Mouse (Mus musculus) hematopoietic stem cell, adult 5-6 weeks (primary cell): ENCODE measurements around the gene Snx30. TPM values are rescaled to one million over a fixed set of nuclear protein-coding genes. Genes with fewer than 3 reads are reported as not detected.

ENCODE experiments used
- ATAC-seq, 2 experiments: fragments of 125-278 bp in 1 of 2; replicated peaks in 1 of 2; 2 replicates each; pipeline ENCODE4 v1.8.0; 2016 to 2017; ENCODE audit warnings: inconsistent platforms in 2 of 2, mild to moderate bottlenecking in 2 of 2, moderate number of reproducible peaks in 2 of 2, low read depth in 1 of 2, moderate TSS enrichment in 1 of 2; ENCODE audit not compliant: low FRiP score in 2 of 2, poor library complexity in 2 of 2, severe bottlenecking in 2 of 2, insufficient read depth in 1 of 2, low TSS enrichment in 1 of 2
- total RNA-seq: library from RNA; stranded (forward); fragments of 172-1452, 232-1000 nt; gene quantifications from 2 replicates; pipeline ENCODE4 v1.2.3, GENCODE M21; 2017

Gene Snx30
- total RNA-seq, 1 experiment from 2014 or later: 42.3 TPM

- no peak for ATAC-seq
These were observed 103.1 kb downstream of the Snx30 start for GRCm38 (mm10) chr4:59908785-59909184.

- ATAC-seq: 0 out of 4 replicates have a peak, but pooled peaks of 1 of the 2 experiments have one; percentile 5
These were observed 109.2 kb downstream of the Snx30 start, which contains the start of gene Slc46a2 for GRCm38 (mm10) chr4:59914608-59915403. Gene Slc46a2 (minus strand): TSS chr4:59915056.

DNA sequence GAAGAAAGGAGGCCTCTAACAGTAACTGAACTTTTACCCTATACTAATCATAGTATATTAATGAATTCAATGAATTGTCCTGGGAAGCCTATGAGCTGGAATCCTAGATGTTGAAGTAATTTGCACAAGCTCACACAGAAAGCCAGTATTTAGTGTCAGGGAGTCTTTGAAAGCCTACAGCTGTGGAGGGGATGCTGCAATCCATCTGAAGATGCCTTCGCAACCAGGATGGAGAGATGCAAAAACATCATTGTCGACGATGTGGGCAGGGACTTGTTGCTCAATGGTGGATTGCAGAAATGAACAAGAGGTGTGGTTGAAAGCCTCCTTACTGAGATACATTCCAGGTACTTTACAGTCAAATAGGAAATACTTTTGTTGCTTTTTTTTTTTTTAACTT lies 112.3 kb downstream of the Snx30 start:
- ATAC-seq: no peak

DNA sequence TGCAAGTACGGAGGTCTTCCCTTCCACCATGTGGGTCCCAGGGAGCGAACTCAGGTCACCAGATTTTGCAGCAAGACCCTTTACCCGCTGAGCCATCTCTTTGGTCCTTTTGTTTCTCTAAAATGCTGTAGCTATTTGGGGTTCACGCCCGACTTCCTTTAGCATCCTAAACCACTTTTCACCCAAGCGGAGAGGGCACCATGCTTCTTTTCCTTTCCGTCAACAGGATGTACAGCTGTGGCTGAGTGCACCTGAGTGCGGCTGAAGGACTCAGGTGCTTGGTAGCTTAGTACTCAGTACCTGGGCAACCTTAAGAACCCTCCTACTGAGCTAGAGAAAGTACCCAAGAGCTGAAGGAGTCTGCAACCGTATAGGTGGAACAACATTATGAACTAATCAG lies 119.4 kb downstream of the Snx30 start:
- ATAC-seq: no peak

DNA sequence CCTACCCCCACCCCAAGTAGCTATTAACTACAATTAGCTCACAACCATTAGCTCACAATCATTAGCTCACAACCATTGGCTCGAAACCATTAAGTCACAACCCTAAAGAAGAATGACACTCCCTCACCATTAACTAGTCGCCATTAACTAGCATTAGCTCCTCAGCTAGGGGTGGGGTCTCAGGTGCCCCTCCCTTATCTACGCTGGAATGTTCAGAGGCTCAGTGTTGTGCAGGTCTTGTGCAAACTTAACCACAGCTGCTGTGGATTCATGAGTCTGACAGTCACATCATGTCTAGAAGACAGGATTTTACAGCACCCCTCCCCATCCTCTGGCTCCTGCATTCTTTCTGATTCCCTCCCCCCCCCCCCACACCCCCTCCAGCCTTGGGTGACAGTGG lies 122.0 kb downstream of the Snx30 start:
- ATAC-seq: no peak

- peak; percentile 95 to 96 for ATAC-seq
These were observed 122.7 kb downstream of the Snx30 start for GRCm38 (mm10) chr4:59928347-59928746.

DNA sequence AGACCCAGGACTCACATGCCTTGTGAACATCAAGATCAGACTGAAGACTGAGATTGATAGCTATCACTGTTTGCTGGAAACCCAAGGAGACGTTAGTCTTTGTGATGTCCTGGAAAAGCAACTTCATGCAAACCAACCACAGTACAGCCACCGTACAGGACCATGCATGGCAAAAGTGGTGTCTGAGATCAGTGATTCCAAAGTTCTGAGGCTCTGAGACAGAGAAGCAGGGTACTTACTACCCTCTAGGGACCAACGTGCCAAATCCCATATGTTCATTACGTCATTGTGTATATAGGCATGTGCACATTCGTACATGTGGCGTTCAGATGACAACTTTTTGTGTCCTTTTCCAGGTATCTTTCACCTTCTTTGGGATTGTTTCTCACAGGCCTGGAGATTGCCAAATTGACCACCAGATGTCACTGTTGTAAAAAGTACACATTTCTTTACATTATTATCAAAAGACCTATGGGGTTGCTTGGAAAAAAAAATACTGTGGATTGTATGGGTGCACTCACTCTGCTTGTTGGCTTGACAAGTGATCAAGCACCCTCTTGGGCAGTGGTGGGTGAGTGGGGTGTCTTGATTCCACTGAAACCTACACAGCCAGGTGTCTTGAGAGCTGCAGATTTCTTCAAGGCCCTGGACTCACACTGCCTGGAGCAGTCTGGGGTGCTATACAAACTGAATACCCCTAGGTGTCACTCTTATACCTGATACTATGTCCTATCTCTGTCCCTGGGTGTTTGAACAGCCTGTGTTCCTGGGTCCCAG lies 127.1 kb downstream of the Snx30 start:
- peak; percentile 78 to 84; a peak in 3 of 4 replicates for ATAC-seq

DNA sequence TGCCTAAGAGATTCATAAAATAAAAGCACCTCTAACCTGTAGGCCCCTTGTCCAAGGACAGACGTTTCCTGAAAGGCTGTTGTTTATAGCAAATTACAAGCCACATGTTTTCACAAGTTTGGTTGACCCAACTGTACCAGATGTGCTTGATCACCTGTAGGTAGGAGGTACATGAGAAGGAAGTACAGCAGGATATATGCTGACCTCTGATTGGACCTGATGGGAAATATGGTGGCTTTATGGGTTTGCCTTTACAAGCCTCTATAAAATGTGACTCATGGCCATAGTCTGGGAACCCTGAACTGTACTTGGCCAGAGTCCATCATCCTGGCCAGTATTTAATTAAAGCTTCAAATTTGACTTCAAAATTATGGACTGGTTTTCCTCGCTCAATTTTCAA lies 131.9 kb downstream of the Snx30 start:
- no peak for ATAC-seq

Other genes starting within 250 kb of the Snx30 start
- gene Hsdl2, start 224.3 kb upstream of the Snx30 start, total RNA-seq: 30.5 and 33.6 TPM in 2 replicates
- 9.4 TPM in 2 replicates for gene E130308A19Rik, start 179.6 kb upstream of the Snx30 start, total RNA-seq
- gene Inip, start 4.3 kb upstream of the Snx30 start, total RNA-seq: 48.5 and 65.8 TPM in 2 replicates
- not detected in 2 replicates for gene Slc46a2, start 109.2 kb downstream of the Snx30 start, total RNA-seq
- not detected in 2 replicates for gene Mup4, start 154.9 kb downstream of the Snx30 start, total RNA-seq
- not detected in 2 replicates for gene Mup6, start 158.5 kb downstream of the Snx30 start, total RNA-seq